Mouse (Mus musculus): ENCODE measurements around the gene Ccnk. TPM values are rescaled to one million over a fixed set of nuclear protein-coding genes. Genes with fewer than 3 reads are reported as not detected.

Gene Ccnk
- 2.2 and 2.6 TPM in 2 replicates for polyA plus RNA-seq (2015; fragmentation: Nextera tagmentation; extraction: Ambion mirVana)

DNA sequence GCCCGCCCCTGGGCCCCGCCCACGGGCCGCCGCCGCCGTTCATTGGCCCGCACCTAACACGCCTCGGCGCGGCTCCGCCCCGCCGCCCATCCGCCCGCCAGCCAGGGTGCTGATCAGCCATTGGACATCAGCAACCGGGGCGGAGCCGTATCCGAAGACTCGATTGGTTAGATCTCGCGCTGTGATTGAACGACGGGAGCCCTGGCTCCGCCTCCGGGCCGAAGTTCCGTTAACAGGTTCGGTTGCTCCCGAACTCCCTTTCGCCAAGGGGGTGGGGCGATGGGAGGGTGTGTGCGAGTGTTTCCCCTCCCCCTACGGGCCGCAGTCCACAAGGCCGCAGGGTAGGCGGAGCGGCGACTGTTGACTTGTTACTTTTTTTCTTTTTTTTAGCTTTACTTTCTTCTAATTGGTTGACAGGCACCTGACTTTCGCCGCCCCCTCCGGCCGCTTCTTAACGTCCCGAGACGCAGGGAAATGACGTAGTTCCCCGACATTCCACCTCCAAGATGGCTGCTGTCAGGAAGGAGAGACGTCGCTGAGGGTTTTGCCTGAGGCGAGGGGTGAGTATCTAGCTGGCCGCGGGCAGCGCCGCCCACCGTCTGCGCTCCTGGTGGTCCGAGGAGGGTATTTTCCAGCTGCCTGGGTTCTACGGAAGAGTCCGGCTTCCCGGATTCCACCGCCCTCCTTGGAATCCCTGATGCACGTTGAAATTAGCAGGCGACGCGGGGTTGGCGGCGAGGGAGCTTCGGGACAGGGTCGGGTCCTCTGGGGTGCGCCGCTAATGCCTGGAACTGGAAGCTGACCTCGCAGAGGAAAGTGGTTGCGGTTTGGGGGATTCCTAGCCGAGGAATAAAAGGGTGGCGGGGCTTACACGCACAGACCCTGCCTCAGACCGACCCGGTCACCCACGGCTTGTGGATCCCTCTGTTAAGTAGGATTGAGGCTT is at the start of gene Ccnk:
TSS of gene Ccnk (plus strand) at position 259 of the 946 bp plus-strand sequence.
- Histone ChIP-seq H3K9ac (ENCODE audit: low read depth, low read length) (peak within 1 kb of the TSS; percentile 95), H3K4me3 (ENCODE audit: low read length) (peak within 1 kb of the TSS; percentile 100), H3K27me3 (replicated peaks; ENCODE audit: control insufficient read depth, insufficient read depth, low read length) (no peaks in the 10 kb centered on the region), H3K9me3 (ENCODE audit: control insufficient read depth, low read length) (no peaks in the 10 kb centered on the region), H3K4me1 (ENCODE audit: control insufficient read depth, insufficient read depth, low read depth, low read length) (peaks cover 28% of the 10 kb centered on the region), H3K36me3 (ENCODE audit: control insufficient read depth, insufficient read depth, low read length) (peaks cover 8% of the 10 kb centered on the region), H3K27ac (ENCODE audit: low read depth, low read length) (peak within 1 kb of the TSS; percentile 86), H3K4me2 (ENCODE audit: low read length) (peak within 1 kb of the TSS; percentile 92)
- ATAC-seq = peak; percentile 98
- WGBS = under 1% methylated on average over 79 of the region's 82 CpGs

DNA sequence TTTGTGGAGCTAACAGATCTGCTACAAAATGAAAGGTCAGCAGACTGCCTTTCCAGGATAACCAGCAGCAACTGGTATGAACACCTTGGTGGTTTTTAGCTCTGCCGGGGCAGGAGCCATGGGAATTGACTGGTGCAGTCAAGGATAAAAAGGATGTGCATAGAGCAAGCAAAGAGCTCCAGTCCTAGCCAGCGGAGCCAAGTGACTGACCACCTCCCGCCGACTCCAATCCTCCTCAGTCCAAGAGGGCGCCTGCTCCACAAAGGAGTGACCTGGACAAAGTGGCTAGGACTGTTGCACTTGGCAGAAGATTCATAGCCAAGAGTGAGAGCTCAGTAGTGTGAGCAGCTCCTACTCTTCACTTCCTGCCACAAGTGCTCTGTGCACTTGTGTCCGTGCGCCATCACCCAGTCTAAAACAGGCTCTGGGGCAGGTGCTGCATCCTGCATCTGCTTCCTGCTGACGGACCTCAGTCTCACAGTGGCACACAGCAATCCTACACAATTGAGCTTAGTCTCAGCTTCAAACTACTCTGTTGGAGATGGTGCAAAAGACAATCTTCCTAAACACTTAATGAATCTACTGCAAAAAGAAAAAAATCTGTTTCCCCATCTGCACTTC is 46.8 kb upstream of the Ccnk start:
- WGBS = 81% methylated on average over 8 of the region's 8 CpGs
- H3K4me3 ChIP-seq (ENCODE audit: low read length) = no peak overlapping the region
- H3K4me1 ChIP-seq (ENCODE audit: control insufficient read depth, insufficient read depth, low read depth, low read length) = no peaks in the 10 kb centered on the region
- no peaks in the 10 kb centered on the region for H3K27me3 ChIP-seq (replicated peaks; ENCODE audit: control insufficient read depth, insufficient read depth, low read length)
- H3K9me3 ChIP-seq (ENCODE audit: control insufficient read depth, low read length) = no peaks in the 10 kb centered on the region
- peaks cover 4% of the 10 kb centered on the region; the same call in 1 of the 2 replicates for H3K36me3 ChIP-seq (ENCODE audit: control insufficient read depth, insufficient read depth, low read length)
- no peak overlapping the region for H3K9ac ChIP-seq (ENCODE audit: low read depth, low read length)
- no peak for ATAC-seq
- H3K4me2 ChIP-seq (ENCODE audit: low read length) = no peak overlapping the region
- no peak overlapping the region for H3K27ac ChIP-seq (ENCODE audit: low read depth, low read length)

DNA sequence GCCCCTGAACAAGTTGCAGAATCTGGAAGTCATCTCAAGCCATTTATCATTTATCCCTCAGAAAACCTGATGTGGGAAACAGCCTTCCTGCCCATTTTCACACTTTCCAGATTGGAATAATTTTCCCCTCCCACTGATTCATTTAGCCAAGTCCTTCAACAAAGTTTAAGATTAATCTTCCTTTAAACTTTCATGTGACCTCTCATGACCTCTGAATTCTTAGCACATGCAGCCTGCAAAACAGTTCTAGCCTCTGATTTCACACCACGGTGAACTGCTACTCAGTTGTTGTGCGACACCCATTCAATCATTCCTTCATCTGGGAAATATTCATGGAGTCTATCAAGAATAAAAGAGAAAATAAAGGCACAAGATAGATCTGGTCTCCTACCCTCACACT is 46.2 kb upstream of the Ccnk start:
- Histone ChIP-seq H3K4me2 (ENCODE audit: low read length) (no peak overlapping the region), H3K27me3 (replicated peaks; ENCODE audit: control insufficient read depth, insufficient read depth, low read length) (no peaks in the 10 kb centered on the region), H3K36me3 (ENCODE audit: control insufficient read depth, insufficient read depth, low read length) (peaks cover 4% of the 10 kb centered on the region; the same call in 1 of the 2 replicates), H3K4me1 (ENCODE audit: control insufficient read depth, insufficient read depth, low read depth, low read length) (no peaks in the 10 kb centered on the region), H3K27ac (ENCODE audit: low read depth, low read length) (no peak overlapping the region), H3K4me3 (ENCODE audit: low read length) (no peak overlapping the region), H3K9me3 (ENCODE audit: control insufficient read depth, low read length) (no peaks in the 10 kb centered on the region), H3K9ac (ENCODE audit: low read depth, low read length) (no peak overlapping the region)
- 77% methylated on average over 2 of the region's 2 CpGs for WGBS
- no peak for ATAC-seq

- H3K4me1 ChIP-seq (ENCODE audit: control insufficient read depth, insufficient read depth, low read depth, low read length) = no peaks in the 10 kb centered on the region
- no peaks in the 10 kb centered on the region for H3K9me3 ChIP-seq (ENCODE audit: control insufficient read depth, low read length)
- H3K27ac ChIP-seq (ENCODE audit: low read depth, low read length) = no peak overlapping the region
- WGBS = 82% methylated on average over 6 of the region's 6 CpGs
- H3K9ac ChIP-seq (ENCODE audit: low read depth, low read length) = no peak overlapping the region
- no peak overlapping the region for H3K4me2 ChIP-seq (ENCODE audit: low read length)
- no peaks in the 10 kb centered on the region for H3K27me3 ChIP-seq (replicated peaks; ENCODE audit: control insufficient read depth, insufficient read depth, low read length)
- H3K4me3 ChIP-seq (ENCODE audit: low read length) = no peak overlapping the region
- ATAC-seq = no peak
- peaks cover 4% of the 10 kb centered on the region; the same call in 1 of the 2 replicates for H3K36me3 ChIP-seq (ENCODE audit: control insufficient read depth, insufficient read depth, low read length)
These were observed 43.7 kb upstream of the Ccnk start for GRCm38 (mm10) chr12:108135610-108136208.

GRCm38 (mm10) chr12:108143624-108144498 is 35.5 kb upstream of the Ccnk start:
- no peak overlapping the region for H3K27ac ChIP-seq (ENCODE audit: low read depth, low read length)
- no peaks in the 10 kb centered on the region for H3K4me1 ChIP-seq (ENCODE audit: control insufficient read depth, insufficient read depth, low read depth, low read length)
- no peak overlapping the region for H3K4me2 ChIP-seq (ENCODE audit: low read length)
- WGBS = 87% methylated on average over 5 of the region's 5 CpGs
- no peak for ATAC-seq
- no peaks in the 10 kb centered on the region for H3K27me3 ChIP-seq (replicated peaks; ENCODE audit: control insufficient read depth, insufficient read depth, low read length)
- no peaks in the 10 kb centered on the region for H3K9me3 ChIP-seq (ENCODE audit: control insufficient read depth, low read length)
- no peak overlapping the region for H3K9ac ChIP-seq (ENCODE audit: low read depth, low read length)
- no peaks in the 10 kb centered on the region; the same call in 1 of the 2 replicates for H3K36me3 ChIP-seq (ENCODE audit: control insufficient read depth, insufficient read depth, low read length)
- no peak overlapping the region for H3K4me3 ChIP-seq (ENCODE audit: low read length)

DNA sequence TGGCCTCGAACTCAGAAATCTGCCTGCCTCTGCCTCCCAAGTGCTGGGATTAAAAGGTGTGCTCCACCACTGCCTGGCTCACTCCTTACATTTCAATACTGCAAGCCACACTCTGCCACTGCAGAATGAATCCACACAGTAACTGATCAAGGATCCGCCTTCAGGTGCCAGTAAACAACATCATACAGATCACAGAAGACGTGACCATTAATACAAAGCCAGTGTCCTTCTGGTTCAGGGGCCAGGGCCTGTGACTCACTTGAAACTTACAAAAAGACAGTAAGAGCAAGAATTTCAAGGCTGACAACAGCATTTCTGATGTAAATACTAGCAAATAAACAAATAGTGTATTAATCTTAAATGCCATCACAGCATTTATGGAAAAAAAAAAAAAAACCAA is 34.2 kb upstream of the Ccnk start:
- 97% methylated on average over 3 of the region's 3 CpGs for WGBS
- H3K4me2 ChIP-seq (ENCODE audit: low read length) = no peak overlapping the region
- H3K27me3 ChIP-seq (replicated peaks; ENCODE audit: control insufficient read depth, insufficient read depth, low read length) = no peaks in the 10 kb centered on the region
- no peak overlapping the region for H3K27ac ChIP-seq (ENCODE audit: low read depth, low read length)
- no peaks in the 10 kb centered on the region for H3K9me3 ChIP-seq (ENCODE audit: control insufficient read depth, low read length)
- H3K4me1 ChIP-seq (ENCODE audit: control insufficient read depth, insufficient read depth, low read depth, low read length) = no peaks in the 10 kb centered on the region
- ATAC-seq = no peak
- H3K36me3 ChIP-seq (ENCODE audit: control insufficient read depth, insufficient read depth, low read length) = no peaks in the 10 kb centered on the region; the same call in 1 of the 2 replicates
- H3K4me3 ChIP-seq (ENCODE audit: low read length) = no peak overlapping the region
- H3K9ac ChIP-seq (ENCODE audit: low read depth, low read length) = no peak overlapping the region

GRCm38 (mm10) chr12:108149764-108150163 is 29.6 kb upstream of the Ccnk start:
- Histone ChIP-seq H3K27me3 (replicated peaks; ENCODE audit: control insufficient read depth, insufficient read depth, low read length) (no peaks in the 10 kb centered on the region), H3K4me2 (ENCODE audit: low read length) (no peak overlapping the region), H3K36me3 (ENCODE audit: control insufficient read depth, insufficient read depth, low read length) (no peaks in the 10 kb centered on the region), H3K27ac (ENCODE audit: low read depth, low read length) (no peak overlapping the region), H3K4me3 (ENCODE audit: low read length) (no peak overlapping the region), H3K9me3 (ENCODE audit: control insufficient read depth, low read length) (no peaks in the 10 kb centered on the region), H3K9ac (ENCODE audit: low read depth, low read length) (no peak overlapping the region), H3K4me1 (ENCODE audit: control insufficient read depth, insufficient read depth, low read depth, low read length) (no peaks in the 10 kb centered on the region)
- WGBS = 78% methylated on average over 3 of the region's 3 CpGs
- no peak for ATAC-seq

GRCm38 (mm10) chr12:108152743-108153142 is 26.6 kb upstream of the Ccnk start:
- H3K27me3 ChIP-seq (replicated peaks; ENCODE audit: control insufficient read depth, insufficient read depth, low read length) = no peaks in the 10 kb centered on the region
- H3K27ac ChIP-seq (ENCODE audit: low read depth, low read length) = no peak overlapping the region
- no peak for ATAC-seq
- H3K36me3 ChIP-seq (ENCODE audit: control insufficient read depth, insufficient read depth, low read length) = 0 out of 2 replicates have a peak, but pooled peaks cover 2% of the 10 kb centered on the region
- H3K4me3 ChIP-seq (ENCODE audit: low read length) = no peak overlapping the region
- H3K4me2 ChIP-seq (ENCODE audit: low read length) = no peak overlapping the region
- no peaks in the 10 kb centered on the region for H3K9me3 ChIP-seq (ENCODE audit: control insufficient read depth, low read length)
- H3K9ac ChIP-seq (ENCODE audit: low read depth, low read length) = no peak overlapping the region
- WGBS = 96% methylated on average over 2 of the region's 2 CpGs
- H3K4me1 ChIP-seq (ENCODE audit: control insufficient read depth, insufficient read depth, low read depth, low read length) = no peaks in the 10 kb centered on the region
